Mouse (Mus musculus) v-Abl transformed pro-B cells (cell line): ENCODE data around the gene Zbtb22.

Source experiments
- in situ Hi-C, 2 experiments: fragments of 400-800 bp; cut with MboI; formaldehyde crosslinking; loops; one replicate each; pipeline ENCODE4 v1.15.1; 2025; ENCODE audit not compliant: unreplicated experiment in 2 of 2

Zbtb22 gene

DNA sequence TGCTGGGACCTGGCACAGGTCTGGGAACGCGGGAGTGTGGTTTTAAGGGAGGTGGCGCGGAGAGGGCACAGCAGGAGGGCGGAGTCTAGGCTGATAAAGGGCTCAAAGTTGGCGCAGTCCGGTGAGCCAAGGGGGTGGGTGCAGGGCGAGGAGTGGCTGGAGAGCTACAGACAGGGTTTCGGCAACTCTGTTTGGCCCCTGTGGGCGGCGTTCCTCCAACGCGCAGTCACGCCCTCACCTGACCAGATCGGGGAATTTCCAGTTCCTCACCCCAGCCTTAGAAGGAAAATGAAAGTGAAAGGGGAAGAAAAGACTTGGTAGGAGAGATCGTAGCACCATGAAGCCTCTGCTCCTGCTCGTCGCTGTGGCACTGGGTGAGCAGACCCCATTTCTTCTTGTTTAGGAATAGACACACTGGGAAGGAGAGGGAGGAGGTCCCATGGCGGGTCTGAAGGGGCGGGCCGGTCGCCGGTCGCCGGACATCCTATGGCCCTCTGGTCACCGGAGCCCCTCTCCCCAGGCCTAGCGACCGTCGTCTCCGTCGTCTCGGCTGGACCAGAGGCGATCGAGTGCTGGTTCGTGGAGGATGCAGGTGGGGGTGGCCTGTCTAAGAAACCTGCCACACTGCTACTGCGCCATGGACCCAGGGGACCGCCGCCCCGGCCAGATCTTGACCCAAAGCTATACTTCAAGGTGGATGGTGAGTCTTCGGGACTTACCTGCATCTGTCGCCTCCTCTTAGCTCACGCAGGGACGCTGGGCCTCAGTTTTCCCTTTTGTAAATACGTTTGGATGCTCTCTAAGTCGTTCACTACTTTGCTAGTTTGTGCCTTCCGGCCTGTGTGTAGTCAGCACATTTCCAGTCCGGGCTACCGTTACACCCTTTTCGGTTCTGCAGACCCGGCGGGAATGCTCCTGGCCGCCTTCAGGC, 3.9 kb downstream of the Zbtb22 start:
- in situ Hi-C loops: no loop called here

DNA sequence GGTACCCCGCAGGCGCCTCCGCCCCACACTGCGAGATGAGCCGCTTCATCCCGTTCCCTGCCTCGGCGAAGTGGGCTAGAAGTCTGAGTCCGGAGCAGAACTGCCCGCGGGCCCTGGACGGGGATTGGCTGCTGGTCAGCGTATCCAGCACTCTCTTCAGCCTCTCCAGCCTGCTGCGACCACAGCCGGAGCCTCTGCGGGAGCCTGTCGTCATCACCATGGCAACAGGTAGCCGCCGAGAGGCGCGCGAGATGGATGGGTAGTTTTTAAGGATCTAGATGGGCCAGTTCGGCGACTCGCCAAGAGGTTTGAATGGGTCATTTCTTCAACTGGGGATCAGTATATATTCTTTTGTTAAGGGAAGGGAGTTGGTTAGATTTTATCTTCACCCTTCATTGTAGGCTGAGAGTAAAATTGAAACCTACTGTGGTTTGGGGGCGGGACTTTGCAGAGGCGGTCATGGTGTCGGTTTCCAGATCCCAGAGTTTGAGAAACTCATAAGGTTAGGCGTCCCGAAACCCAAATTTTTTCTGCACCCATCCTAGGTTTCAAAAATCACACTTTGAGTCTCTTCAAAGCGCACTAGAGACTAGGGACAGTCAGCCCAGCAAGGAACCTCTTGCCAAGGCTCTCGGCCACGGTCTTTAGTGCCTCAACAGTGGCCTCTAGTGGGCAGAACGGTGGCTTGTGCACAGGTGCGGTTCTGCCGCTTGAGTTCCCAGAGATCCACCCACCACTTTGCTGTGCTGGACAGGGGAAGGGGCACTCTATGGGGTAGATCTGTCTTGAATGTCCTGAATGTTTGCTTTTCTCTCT, 4.8 kb downstream of the Zbtb22 start:
- in situ Hi-C loops: no loop called here

- in situ Hi-C loops: no loop called here
These were observed 5.7 kb downstream of the Zbtb22 start for GRCm38 (mm10) chr17:33921361-33921760.

DNA sequence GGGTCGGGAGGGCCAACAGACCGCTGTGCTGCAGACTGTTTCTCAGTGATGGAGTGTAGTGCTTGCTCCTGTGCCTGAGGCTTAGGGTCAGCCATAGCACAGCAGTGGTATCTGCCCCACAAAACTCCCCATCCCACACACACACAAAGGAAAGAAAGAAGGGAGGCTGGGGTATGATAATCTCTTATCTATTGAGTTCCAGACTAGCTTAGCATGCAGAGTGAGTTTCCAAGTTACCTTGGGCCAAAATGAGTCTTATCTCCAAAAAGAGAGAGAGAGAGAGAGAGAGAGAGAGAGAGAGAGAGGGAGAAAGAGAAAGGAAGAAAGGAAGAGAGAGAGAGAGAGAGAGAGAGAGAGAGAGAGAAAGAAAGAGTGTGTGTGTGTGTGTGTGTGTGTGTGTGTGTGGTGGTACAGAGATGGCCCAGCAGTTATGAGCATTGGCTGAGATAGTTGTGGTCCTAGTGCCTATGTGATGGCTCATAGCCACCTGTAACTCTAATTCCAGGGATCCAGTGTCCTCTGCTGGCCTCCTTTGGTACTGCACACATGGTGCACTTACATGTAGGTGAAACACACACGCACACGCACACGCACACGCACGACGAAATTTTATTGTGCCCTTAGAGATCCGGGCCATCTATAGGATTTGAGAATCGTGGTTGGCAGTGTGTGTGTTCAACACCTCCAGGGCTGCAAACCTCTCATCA, 9.0 kb downstream of the Zbtb22 start:
- in situ Hi-C loops: loop anchor here in 1 of 2 experiments (5.0 kb wide), 1 partner anchor 32 kb away; the partner anchor contains the start of gene Kifc1

GRCm38 (mm10) chr17:33925406-33926116, 9.9 kb downstream of the Zbtb22 start:
- in situ Hi-C loops: loop anchor here in 1 of 2 experiments (5.0 kb wide), 1 partner anchor 33 kb away; the partner anchor contains the start of gene Kifc1

GRCm38 (mm10) chr17:33926207-33926932, 10.7 kb downstream of the Zbtb22 start:
- in situ Hi-C loops: loop anchor here in 1 of 2 experiments (5.0 kb wide), 1 partner anchor 34 kb away; the partner anchor contains the start of gene Kifc1

DNA sequence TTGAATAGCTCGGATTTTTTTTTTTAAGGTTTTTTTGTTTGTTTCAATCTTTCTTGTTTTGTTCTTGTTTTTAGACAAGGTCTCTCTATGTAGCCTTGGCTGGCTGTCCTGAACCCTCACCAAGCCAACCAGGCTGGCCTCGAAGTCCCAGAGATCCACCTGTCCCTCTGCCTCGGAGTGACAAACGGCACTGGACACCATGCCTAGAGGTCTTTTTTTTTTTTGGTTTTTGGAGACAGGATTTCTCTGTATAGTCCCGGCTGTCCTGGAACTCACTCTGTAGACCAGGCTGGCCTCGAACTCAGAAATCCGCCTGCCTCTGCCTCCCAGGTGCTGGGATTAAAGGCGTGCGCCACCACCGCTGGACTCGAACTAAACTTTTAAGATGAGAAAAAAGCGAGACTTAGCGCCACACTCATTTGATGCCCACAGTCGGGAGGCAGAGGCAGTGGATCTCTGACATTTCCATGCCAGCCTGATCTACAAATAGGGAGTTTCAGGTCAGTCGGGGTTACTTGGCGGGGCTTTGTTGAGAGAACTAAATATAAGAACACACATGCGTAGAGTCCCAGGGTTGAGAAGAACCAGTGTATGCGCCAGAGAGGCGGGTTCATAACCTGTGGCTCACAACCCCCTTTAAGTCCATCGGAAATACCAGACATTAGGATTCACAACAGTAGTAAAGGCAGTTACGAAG, 12.7 kb downstream of the Zbtb22 start:
- in situ Hi-C loops: loop anchor here in 1 of 2 experiments (5.0 kb wide), 1 partner anchor 36 kb away; the partner anchor contains the start of gene Kifc1

DNA sequence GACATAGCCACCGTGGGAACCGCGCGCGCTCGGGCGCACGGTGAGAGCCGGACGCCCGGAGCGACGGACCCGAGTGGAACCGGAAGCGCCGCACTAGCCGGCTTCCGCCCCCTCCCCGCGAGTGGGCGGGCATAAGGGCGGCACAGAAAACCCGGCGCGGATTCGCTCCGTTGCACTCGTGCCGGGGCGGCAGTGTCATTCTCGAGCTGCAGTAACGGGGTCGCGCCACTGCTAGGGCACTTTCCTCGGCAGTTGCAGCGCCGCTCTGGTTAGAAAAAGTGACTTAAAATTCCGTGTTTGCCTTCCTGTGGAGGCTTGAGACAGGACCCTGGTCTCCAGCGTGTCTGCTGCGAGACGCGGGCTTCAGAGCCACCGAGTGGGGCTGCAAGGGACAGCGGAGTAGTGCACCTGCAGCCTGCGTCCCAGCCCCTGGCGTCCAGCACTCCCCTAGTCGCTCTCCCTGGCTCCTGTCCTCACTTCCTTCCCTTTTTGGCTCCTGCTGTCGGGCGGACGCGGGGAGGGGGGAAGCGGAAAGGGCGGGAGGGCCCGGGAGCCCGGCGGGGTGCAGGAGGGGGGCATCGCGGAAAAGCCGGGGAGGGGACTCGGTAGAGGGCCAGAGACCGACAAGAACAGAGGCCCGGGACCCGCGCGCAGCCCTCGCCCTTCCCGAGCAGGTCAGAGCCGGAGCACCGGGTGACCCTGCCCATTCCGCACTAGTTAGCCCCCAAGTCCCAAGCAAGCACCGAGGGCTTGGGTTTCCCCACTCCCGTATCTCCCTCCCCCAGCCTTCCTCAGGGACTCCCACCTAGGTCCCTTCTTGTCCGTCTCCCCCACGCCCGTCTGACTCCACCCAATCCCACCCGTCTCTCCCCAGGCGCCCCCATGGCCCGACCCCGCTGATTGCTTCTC, 13.9 kb downstream of the Zbtb22 start, which contains the start of gene Rgl2:
Gene Rgl2 (plus strand): TSS at position 173 of the 909 bp plus-strand sequence.
- in situ Hi-C loops: loop anchor here (5.0 kb wide), 1 partner anchor 37 kb away; the partner anchor contains the start of gene Kifc1 (in 2 of the 2)

DNA sequence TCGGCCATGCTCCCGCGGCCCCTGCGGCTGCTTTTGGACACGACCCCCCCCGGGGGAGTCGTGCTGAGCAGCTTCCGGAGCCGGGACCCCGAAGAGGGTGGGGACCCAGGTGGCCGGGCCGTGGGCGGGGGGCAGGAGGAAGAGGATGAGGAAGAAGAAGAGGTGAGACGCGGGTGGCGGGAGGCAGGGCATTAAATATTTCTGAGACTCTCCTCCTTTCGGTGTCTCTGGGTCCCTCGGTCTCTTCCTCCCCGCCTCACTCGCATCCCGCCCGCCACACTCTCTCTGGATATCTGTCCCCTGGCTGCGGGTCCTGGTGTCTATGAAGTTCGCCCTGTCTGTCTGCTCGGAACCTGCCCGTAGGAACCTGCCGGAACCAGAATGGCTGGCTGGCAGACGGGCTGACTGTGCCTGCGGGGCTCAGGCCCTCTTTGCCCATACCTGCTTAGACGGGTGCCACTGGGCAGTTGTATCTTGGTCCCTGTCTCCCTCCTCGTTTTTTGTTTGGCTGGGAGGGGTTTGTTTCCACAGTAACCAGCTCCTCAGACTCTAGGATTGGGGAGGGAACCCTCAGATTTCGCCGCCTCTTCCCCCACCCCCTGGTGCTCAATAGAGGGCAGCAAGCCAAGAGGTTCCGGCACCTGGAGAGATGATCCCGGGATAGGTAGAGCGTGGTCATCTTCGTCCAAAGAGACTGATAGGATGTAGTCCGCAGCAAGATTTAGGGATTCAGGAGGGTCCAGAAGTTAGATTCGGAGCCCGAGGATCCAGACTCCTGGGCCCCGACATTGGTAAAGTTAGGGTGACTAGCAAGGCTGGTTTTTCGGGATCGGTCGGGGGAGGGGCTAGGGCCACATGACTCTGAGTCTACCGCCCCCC, 14.8 kb downstream of the Zbtb22 start:
- in situ Hi-C loops: loop anchor here in 1 of 2 experiments (5.0 kb wide), 1 partner anchor 38 kb away; the partner anchor contains the start of gene Kifc1

GRCm38 (mm10) chr17:33931159-33931866, 15.6 kb downstream of the Zbtb22 start:
- in situ Hi-C loops: loop anchor here in 1 of 2 experiments (5.0 kb wide), 1 partner anchor 39 kb away; the partner anchor contains the start of gene Kifc1

DNA sequence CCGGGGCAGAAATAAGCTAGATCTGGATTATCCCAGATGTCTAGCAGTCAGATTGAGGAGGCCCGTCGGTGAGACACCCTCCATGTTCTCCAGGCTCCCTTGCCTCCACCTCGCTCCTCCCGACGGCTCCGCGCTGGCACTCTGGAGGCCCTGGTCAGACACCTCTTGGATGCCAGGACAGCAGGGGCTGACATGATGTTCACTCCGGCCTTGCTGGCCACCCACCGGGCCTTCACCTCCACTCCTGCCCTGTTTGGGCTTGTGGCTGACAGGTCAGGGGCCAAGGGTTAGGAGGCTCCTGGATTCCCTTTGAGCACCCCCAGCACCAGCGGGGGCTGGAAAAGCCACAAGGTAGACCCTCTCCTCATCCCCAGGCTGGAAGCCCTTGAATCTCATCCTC, 16.2 kb downstream of the Zbtb22 start:
- in situ Hi-C loops: loop anchor here in 1 of 2 experiments (5.0 kb wide), 1 partner anchor 40 kb away; the partner anchor contains the start of gene Kifc1

GRCm38 (mm10) chr17:33932448-33932847, 16.7 kb downstream of the Zbtb22 start:
- in situ Hi-C loops: loop anchor here in 1 of 2 experiments (5.0 kb wide), 1 partner anchor 40 kb away; the partner anchor contains the start of gene Kifc1

GRCm38 (mm10) chr17:33932970-33933369, 17.3 kb downstream of the Zbtb22 start:
- in situ Hi-C loops: loop anchor here in 1 of 2 experiments (5.0 kb wide), 1 partner anchor 41 kb away; the partner anchor contains the start of gene Kifc1

- in situ Hi-C loops: no loop called here
These were observed 19.8 kb downstream of the Zbtb22 start for GRCm38 (mm10) chr17:33935422-33936055.

GRCm38 (mm10) chr17:33936993-33937392, 21.3 kb downstream of the Zbtb22 start:
- in situ Hi-C loops: no loop called here
